Mouse (Mus musculus): ENCODE measurements around the gene Il16. TPM values are rescaled to one million over a fixed set of nuclear protein-coding genes. Genes with fewer than 3 reads are reported as not detected.
A peak's percentile ranks its signal among the peaks of the same experiment; 100 is the strongest.

Gene Il16
- total RNA-seq (2021), result 10 to 100 TPM; 57.5 to 62.0 TPM
- long read RNA-seq, transcript Il16-203 (7 exons, 3,183 nt), result major isoform, 8 of 78 reads
- long read RNA-seq, partial matches to known transcripts, result 43 of 78 reads
- long read RNA-seq, other reads (novel, unspliced or antisense), result 27 of 78 reads

GRCm38 (mm10) chr7:83745413-83746106, at the start of gene Il16:
Gene Il16, minus strand, starts transcription at chr7:83745726.
- no peak for DNase-seq (ENCODE audit: low spot score in 2 of 2)

- DNase-seq (ENCODE audit: low spot score in 2 of 2), result no peak
These were observed 49.2 kb upstream of the Il16 start, which contains the start of gene Cfap161 for GRCm38 (mm10) chr7:83794705-83795104. Gene Cfap161, minus strand, starts transcription at chr7:83794880.

GRCm38 (mm10) chr7:83794006-83794683, 48.6 kb upstream of the Il16 start:
- DNase-seq (ENCODE audit: low spot score in 2 of 2), result no peak

GRCm38 (mm10) chr7:83780881-83781280, 35.4 kb upstream of the Il16 start:
- DNase-seq (ENCODE audit: low spot score in 2 of 2), result no peak

- DNase-seq (ENCODE audit: low spot score in 2 of 2), result no peak
These were observed 34.5 kb upstream of the Il16 start for GRCm38 (mm10) chr7:83780026-83780425.

- no peak for DNase-seq (ENCODE audit: low spot score in 2 of 2)
These were observed 33.5 kb upstream of the Il16 start for GRCm38 (mm10) chr7:83779028-83779427.

GRCm38 (mm10) chr7:83778516-83778915, 33.0 kb upstream of the Il16 start:
- DNase-seq (ENCODE audit: low spot score in 2 of 2), result no peak

GRCm38 (mm10) chr7:83774721-83775120, 29.2 kb upstream of the Il16 start:
- peak; percentile 28 to 71 for DNase-seq (ENCODE audit: low spot score in 2 of 2)

- no peak for DNase-seq (ENCODE audit: low spot score in 2 of 2)
These were observed 18.1 kb upstream of the Il16 start for GRCm38 (mm10) chr7:83763674-83764073.

- DNase-seq (ENCODE audit: low spot score in 2 of 2), result no peak
These were observed 16.8 kb upstream of the Il16 start for GRCm38 (mm10) chr7:83762336-83762735.

- DNase-seq (ENCODE audit: low spot score in 2 of 2), result no peak
These were observed 5.5 kb upstream of the Il16 start for GRCm38 (mm10) chr7:83751055-83751454.

- DNase-seq (ENCODE audit: low spot score in 2 of 2), result no peak
These were observed 2.9 kb upstream of the Il16 start for GRCm38 (mm10) chr7:83748405-83748804.

GRCm38 (mm10) chr7:83746107-83746687, 671 bp upstream of the Il16 start:
- no peak for DNase-seq (ENCODE audit: low spot score in 2 of 2)

- no peak for DNase-seq (ENCODE audit: low spot score in 2 of 2)
These were observed 487 bp downstream of the Il16 start for GRCm38 (mm10) chr7:83745065-83745412.

- no peak for DNase-seq (ENCODE audit: low spot score in 2 of 2)
These were observed 1.3 kb downstream of the Il16 start for GRCm38 (mm10) chr7:83744250-83744649.

GRCm38 (mm10) chr7:83742690-83743089, 2.8 kb downstream of the Il16 start:
- DNase-seq (ENCODE audit: low spot score in 2 of 2), result no peak

GRCm38 (mm10) chr7:83742026-83742425, 3.5 kb downstream of the Il16 start:
- no peak for DNase-seq (ENCODE audit: low spot score in 2 of 2)

- DNase-seq (ENCODE audit: low spot score in 2 of 2), result no peak
These were observed 5.7 kb downstream of the Il16 start for GRCm38 (mm10) chr7:83739680-83740310.

GRCm38 (mm10) chr7:83738623-83739462, 6.7 kb downstream of the Il16 start:
- no peak for DNase-seq (ENCODE audit: low spot score in 2 of 2)

- DNase-seq (ENCODE audit: low spot score in 2 of 2), result no peak
These were observed 7.5 kb downstream of the Il16 start for GRCm38 (mm10) chr7:83737914-83738490.
